Mouse (Mus musculus) myocyte (in vitro differentiated cells): ENCODE data around the gene Nanos3.

Source experiments
- E2F4 ChIP-seq: IDR thresholded peaks from one replicate; pipeline ENCODE4 v1.6.1; 2011; ENCODE audit warnings: mild to moderate bottlenecking, control low read depth, moderate library complexity; ENCODE audit not compliant: insufficient read depth
- MYOD1 ChIP-seq, 3 experiments: IDR thresholded peaks; one replicate each; pipeline ENCODE4 v1.6.1; 2011; ENCODE audit warnings: control low read depth in 2 of 3, low read depth in 2 of 3, mild to moderate bottlenecking in 2 of 3, moderate library complexity in 1 of 3; ENCODE audit not compliant: insufficient read length in 2 of 3, control insufficient read depth in 1 of 3

- TF ChIP-seq MYOD1 (IDR thresholded peaks at IDR 0.05; ENCODE audit: control insufficient read depth in 1 of 3, insufficient read length in 2 of 3, low read depth in 2 of 3): no peak
- TF ChIP-seq E2F4: no peak
Measured at GRCm38 (mm10) chr8:84186547-84186946, 1.5 kb upstream of the Nanos3 start.
